Mouse (Mus musculus): ENCODE measurements around the gene B4galt1.
"Not testable (repeated sequence)": the region's sequence is repeated elsewhere in the genome, so short reads cannot be mapped to it uniquely, and the experiment has no call there.

B4galt1 gene

DNA sequence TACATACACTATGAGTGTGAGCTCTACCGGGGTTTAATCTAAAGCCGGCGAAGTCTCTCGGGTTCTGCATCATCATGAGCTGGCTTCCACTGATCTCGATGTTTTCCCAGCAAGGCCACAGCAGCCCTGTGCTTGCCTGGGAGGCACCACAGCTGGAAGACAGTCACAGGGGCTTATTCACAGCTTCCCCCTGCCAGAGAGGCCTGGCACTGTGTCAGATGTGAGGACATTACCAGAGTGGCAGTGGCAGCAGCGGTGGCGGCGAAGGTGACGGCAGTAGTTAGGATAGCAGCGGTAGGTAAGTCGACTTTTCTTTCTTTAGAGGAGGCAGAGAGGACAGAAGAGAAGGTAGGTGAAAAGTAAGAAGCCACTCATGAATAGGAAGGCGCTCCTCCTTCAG lies 35.9 kb downstream of the B4galt1 start:
- no peak for DNase-seq (ENCODE audit: low read depth)

- no peak for DNase-seq (ENCODE audit: low read depth)
Observed at GRCm38 (mm10) chr4:40815775-40816372, 37.9 kb downstream of the B4galt1 start.

DNA sequence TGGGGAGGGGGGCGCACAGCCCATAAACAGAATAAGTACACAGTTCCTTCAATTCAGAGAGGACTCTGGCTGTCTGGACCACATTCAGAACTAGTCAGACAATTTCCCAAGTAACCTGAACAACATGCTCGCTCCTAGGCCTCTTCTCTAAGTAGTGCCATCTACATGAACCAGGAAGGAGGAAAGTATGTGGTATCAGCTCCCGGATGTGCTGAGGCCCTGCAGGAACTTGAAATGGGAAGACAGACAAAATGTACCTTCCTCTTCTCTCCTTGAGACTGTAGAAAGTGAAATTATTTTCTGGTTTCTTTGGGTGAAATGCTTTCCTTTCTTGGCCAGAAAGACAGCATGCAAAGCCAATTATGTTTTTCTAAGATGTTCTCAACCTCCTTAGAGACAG lies 38.7 kb downstream of the B4galt1 start:
- no peak for DNase-seq (ENCODE audit: low read depth)

- DNase-seq (ENCODE audit: low read depth): no peak
Observed at GRCm38 (mm10) chr4:40814359-40814758, 39.4 kb downstream of the B4galt1 start.

DNA sequence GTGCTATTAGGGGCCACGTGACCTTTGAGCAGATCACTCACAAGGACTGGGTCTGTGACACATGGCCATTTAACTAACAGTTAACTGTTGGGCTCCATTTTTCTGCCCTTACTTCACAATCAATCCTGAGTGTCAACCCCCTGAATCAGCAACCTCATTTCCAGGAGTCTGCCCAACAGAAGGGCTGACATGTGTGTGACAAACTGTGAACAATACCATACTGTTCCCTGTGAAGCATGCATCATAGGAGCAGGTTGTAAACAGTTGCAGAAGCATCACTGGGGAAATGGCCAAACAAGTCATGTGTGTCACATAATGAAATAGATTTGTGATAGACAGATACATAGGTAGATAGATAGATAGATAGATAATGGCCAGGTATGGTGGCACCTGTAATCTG lies 40.9 kb downstream of the B4galt1 start:
- no peak for DNase-seq (ENCODE audit: low read depth)

DNA sequence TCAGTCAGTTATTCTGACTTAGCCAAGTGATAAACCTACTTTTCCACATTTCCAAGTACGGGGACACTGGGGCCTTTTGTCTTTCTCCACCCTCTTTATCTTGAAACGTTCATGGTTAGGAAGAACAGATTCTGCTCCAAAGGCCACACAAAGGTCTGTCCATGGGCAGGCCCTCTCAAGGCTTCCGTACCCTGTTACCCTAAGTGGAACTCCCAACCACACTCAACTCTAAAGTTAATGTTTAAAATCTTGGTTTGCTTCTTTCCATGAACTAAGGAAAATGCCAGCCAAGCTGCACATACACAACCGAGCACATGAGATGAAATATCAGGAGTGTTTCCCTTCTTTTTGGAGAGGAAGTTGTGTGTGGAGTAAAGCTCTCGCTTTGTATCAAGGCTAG lies 43.3 kb downstream of the B4galt1 start:
- no peak for DNase-seq (ENCODE audit: low read depth)

GRCm38 (mm10) chr4:40807382-40807781 lies 46.4 kb downstream of the B4galt1 start:
- no peak for DNase-seq (ENCODE audit: low read depth)

- DNase-seq (ENCODE audit: low read depth): no peak
Observed at GRCm38 (mm10) chr4:40805401-40805800, 48.4 kb downstream of the B4galt1 start.

DNA sequence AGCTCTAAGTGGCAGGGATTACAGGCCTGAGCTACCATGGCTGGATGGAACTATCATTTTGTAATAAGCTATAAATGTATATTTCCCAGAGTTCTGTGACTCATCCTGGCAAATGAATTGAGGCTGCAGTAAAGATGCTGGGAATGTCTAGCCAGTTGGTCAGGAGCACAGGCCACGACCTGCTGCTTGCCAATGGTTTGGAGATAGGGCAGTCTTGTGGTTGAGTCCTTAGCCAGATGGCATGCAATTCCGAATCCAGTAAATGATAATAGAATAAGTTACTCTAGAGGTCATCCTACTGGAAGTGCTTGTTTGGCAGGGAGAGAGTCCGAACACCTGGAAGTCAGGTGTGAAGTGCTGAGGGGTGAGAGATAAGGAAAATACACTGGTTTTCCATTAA lies 51.0 kb downstream of the B4galt1 start:
- DNase-seq (ENCODE audit: low read depth): no peak

DNA sequence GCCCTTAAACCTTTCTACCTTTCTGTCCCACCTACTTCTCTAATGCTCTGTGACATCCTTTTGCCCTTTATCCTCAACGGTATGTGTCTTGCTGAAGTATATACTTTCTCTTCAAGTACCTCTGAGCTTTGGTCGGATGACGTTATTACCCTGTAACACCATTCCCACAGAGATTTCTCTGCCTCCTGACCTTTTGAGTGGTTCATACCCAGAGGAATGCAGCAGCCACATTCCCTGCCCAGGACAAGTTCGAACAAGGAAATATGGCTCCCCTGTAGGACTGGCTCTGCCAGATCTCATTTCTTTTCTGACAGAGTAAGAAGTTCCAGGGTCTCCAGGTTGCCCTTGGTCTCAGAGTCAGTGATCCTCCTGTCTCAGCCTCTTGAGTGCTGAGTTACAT lies 51.9 kb downstream of the B4galt1 start:
- DNase-seq (ENCODE audit: low read depth): no peak

- no peak for DNase-seq (ENCODE audit: low read depth)
Observed at GRCm38 (mm10) chr4:40800873-40801272, 52.9 kb downstream of the B4galt1 start.

- not testable (repeated sequence) for DNase-seq (ENCODE audit: low read depth)
Observed at GRCm38 (mm10) chr4:40798833-40799555, 54.8 kb downstream of the B4galt1 start.

- DNase-seq (ENCODE audit: low read depth): no peak
Observed at GRCm38 (mm10) chr4:40795761-40796160, 58.0 kb downstream of the B4galt1 start.

GRCm38 (mm10) chr4:40794320-40794719 lies 59.5 kb downstream of the B4galt1 start:
- DNase-seq (ENCODE audit: low read depth): no peak

DNA sequence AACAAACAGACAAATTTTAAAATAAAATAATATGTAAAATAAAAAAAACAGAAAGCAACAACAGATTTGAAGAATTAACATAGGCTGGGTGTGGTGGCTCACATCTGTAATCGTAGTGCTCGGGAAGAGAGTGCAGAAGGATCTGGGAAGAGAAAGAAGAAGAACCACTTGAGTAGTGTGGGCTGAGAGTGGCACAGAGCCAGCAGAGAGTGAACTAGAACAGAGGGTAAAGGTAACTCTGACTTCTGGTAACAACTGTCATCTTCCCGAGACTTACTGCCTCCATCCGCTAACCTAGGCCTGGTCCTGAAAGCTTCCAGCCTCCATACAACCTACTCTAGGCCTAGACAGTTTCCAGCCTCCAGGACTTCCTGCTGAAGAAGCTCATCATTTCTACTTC lies 62.6 kb downstream of the B4galt1 start:
- DNase-seq (ENCODE audit: low read depth): no peak

GRCm38 (mm10) chr4:40786578-40786977 lies 67.2 kb downstream of the B4galt1 start:
- DNase-seq (ENCODE audit: low read depth): no peak

DNA sequence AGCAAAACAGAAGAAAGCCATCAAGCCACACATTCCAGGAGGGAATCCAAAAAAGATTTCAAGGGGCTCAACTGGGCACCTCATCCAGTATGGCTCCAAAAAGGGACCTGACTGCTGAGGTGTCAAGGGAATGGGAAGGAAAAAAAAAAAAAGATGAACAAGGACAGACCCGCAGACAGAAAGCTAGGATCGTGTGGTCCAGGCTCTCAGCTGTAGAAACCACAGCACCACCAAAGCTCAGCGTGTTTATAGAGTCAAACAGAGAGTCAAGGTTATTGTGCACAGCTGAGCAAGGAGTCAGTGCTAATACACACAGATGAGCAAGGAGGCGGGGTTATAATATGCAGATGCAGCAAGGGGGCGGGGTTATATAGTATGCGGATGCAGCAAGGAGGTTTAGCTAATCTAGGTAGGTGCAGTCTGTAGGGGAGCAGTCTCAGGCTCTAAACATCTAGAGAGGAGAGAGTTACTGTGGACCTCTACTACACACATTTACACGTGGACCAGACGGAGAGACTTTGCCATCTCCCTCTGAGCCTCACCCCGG lies 68.1 kb downstream of the B4galt1 start:
- peak; percentile 89 for DNase-seq (ENCODE audit: low read depth)

GRCm38 (mm10) chr4:40784556-40785169 lies 69.1 kb downstream of the B4galt1 start:
- DNase-seq (ENCODE audit: low read depth): no peak

- no peak for DNase-seq (ENCODE audit: low read depth)
Observed at GRCm38 (mm10) chr4:40783049-40783448, 70.8 kb downstream of the B4galt1 start.

GRCm38 (mm10) chr4:40781797-40782495 lies 71.9 kb downstream of the B4galt1 start:
- DNase-seq (ENCODE audit: low read depth): peak; percentile 94

DNA sequence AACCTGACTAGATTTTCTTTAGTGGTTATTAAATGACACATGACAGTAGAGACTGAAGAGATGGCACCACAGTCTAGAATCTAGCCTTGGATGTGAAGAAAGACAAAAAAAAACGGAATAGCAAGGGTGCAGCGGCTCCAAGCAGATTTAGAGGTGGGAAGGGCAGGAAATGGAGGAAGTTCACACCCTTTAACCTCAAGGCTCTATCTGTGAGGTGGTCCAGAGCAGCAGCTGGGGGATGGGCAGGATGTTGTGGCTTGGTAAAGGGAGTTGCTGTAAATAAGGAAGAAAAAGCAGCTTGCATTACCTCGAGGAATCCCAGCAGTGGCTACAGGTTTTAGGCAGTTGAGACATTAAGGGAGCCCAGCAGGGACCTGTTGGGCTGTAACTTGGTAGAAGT lies 72.7 kb downstream of the B4galt1 start:
- DNase-seq (ENCODE audit: low read depth): peak; percentile 95

GRCm38 (mm10) chr4:40778656-40779055 lies 75.1 kb downstream of the B4galt1 start:
- peak; percentile 49 for DNase-seq (ENCODE audit: low read depth)

GRCm38 (mm10) chr4:40777116-40777515 lies 76.7 kb downstream of the B4galt1 start:
- peak; percentile 60 for DNase-seq (ENCODE audit: low read depth)
